Mouse (Mus musculus) MEL (cell line): Measurements from ENCODE around the gene Il22ra1. TPM values are rescaled to one million over a fixed set of nuclear protein-coding genes. Genes with fewer than 3 reads are reported as not detected.
A peak's percentile ranks its signal among the peaks of the same experiment; 100 is the strongest.

Experiments used
- DNase-seq: peaks from one replicate; pipeline ENCODE4 v3.0.0; 2011; ENCODE audit warnings: low read depth, low spot score
- H3K27ac ChIP-seq: 2 replicates; pipeline ENCODE4 v1.5.1; 2012; ENCODE audit warnings: low read depth, mild to moderate bottlenecking, control low read depth, low read length, moderate library complexity; ENCODE audit not compliant: control insufficient read depth
- H3K27me3 ChIP-seq, 2 experiments: fragments of 150-350 bp in 1 of 2; sonication (generic) in 1 of 2; 2 replicates each; pipeline ENCODE4 v1.6.1; 2012; ENCODE audit warnings: low read length in 2 of 2, mild to moderate bottlenecking in 2 of 2, improper control_type of control experiment in 1 of 2, moderate library complexity in 1 of 2; ENCODE audit not compliant: insufficient read depth in 2 of 2, control insufficient read depth in 1 of 2
- H3K36me3 ChIP-seq, 2 experiments: 2 replicates each; pipeline ENCODE4 v1.6.1; 2012 to 2014; ENCODE audit warnings: low read length in 2 of 2, improper control_type of control experiment in 1 of 2, inconsistent platforms in 1 of 2, mild to moderate bottlenecking in 1 of 2; ENCODE audit not compliant: insufficient read depth in 2 of 2, control insufficient read depth in 1 of 2
- H3K4me1 ChIP-seq, 2 experiments: fragments of 150-350 bp in 1 of 2; sonication (generic) in 1 of 2; 2 replicates each; pipeline ENCODE4 v1.6.1; 2012; ENCODE audit warnings: low read length in 2 of 2, improper control_type of control experiment in 1 of 2, mild to moderate bottlenecking in 1 of 2; ENCODE audit not compliant: insufficient read depth in 2 of 2, control insufficient read depth in 1 of 2
- H3K4me3 ChIP-seq, 2 experiments: fragments of 150-350 bp in 1 of 2; sonication (generic) in 1 of 2; 2 replicates each; pipeline ENCODE4 v1.5.1; 2012; ENCODE audit warnings: low read depth in 2 of 2, low read length in 2 of 2, mild to moderate bottlenecking in 2 of 2, moderate library complexity in 2 of 2, control low read depth in 1 of 2, improper control_type of control experiment in 1 of 2; ENCODE audit not compliant: control insufficient read depth in 1 of 2, insufficient read depth in 1 of 2
- H3K79me2 ChIP-seq: 2 replicates; pipeline ENCODE4 v1.6.1; 2012; ENCODE audit warnings: mild to moderate bottlenecking, low read length, moderate library complexity; ENCODE audit not compliant: control insufficient read depth, poor library complexity, insufficient read depth
- H3K9ac ChIP-seq: 2 replicates; pipeline ENCODE4 v1.6.1; 2012; ENCODE audit warnings: low read depth, mild to moderate bottlenecking, control low read depth, low read length, moderate library complexity; ENCODE audit not compliant: control insufficient read depth, poor library complexity, severe bottlenecking
- H3K9me3 ChIP-seq: fragments of 150-350 bp; sonication (generic); replicated peaks from 2 replicates; pipeline ENCODE4 v1.6.1; 2012; ENCODE audit warnings: mild to moderate bottlenecking, low read length, improper control_type of control experiment, moderate library complexity; ENCODE audit not compliant: insufficient read depth
- CTCF ChIP-seq, 3 experiments: IDR thresholded peaks in 2 of 3; conservative IDR thresholded peaks in 1 of 3; 2 replicates each; pipeline ENCODE4 v1.5.1; 2011 to 2012; ENCODE audit warnings: low read length in 3 of 3, low read depth in 2 of 3, mild to moderate bottlenecking in 2 of 3, improper control_type of control experiment in 1 of 3, inconsistent platforms in 1 of 3, mixed read lengths in 1 of 3, moderate library complexity in 1 of 3; ENCODE audit not compliant: control insufficient read depth in 1 of 3, insufficient read depth in 1 of 3, poor library complexity in 1 of 3, severe bottlenecking in 1 of 3
- ETS1 ChIP-seq: IDR thresholded peaks from 2 replicates; pipeline ENCODE4 v1.6.1; 2012; ENCODE audit warnings: low read depth, mild to moderate bottlenecking, inconsistent platforms, low read length, improper control_type of control experiment, moderate library complexity
- HCFC1 ChIP-seq: IDR thresholded peaks from 2 replicates; pipeline ENCODE4 v1.6.1; 2012; ENCODE audit warnings: low read depth, mild to moderate bottlenecking, inconsistent platforms, low read length, improper control_type of control experiment, moderate library complexity
- JUND ChIP-seq: IDR thresholded peaks from 2 replicates; pipeline ENCODE4 v1.6.1; 2011; ENCODE audit warnings: low read depth, mild to moderate bottlenecking, improper control_type of control experiment, low read length
- KAT2A ChIP-seq: conservative IDR thresholded peaks from 2 replicates; pipeline ENCODE4 v1.6.1; 2012; ENCODE audit warnings: low read depth, low read length, improper control_type of control experiment, inconsistent platforms
- MAFK ChIP-seq: IDR thresholded peaks from 2 replicates; pipeline ENCODE4 v1.6.1; 2011; ENCODE audit warnings: low read depth, mild to moderate bottlenecking, low read length, improper control_type of control experiment, borderline replicate concordance
- MAX ChIP-seq: IDR thresholded peaks from 2 replicates; pipeline ENCODE4 v1.6.1; 2011; ENCODE audit warnings: low read length, improper control_type of control experiment
- MAZ ChIP-seq: IDR thresholded peaks from 2 replicates; pipeline ENCODE4 v1.6.1; 2012; ENCODE audit warnings: low read depth, mild to moderate bottlenecking, inconsistent platforms, low read length, improper control_type of control experiment
- MXI1 ChIP-seq: IDR thresholded peaks from 2 replicates; pipeline ENCODE4 v1.6.1; 2011; ENCODE audit warnings: mild to moderate bottlenecking, low read depth, low read length, improper control_type of control experiment
- MYB ChIP-seq: IDR thresholded peaks from 2 replicates; pipeline ENCODE4 v1.6.1; 2011; ENCODE audit warnings: mild to moderate bottlenecking, low read depth, low read length, improper control_type of control experiment
- POLR2A ChIP-seq, 2 experiments: IDR thresholded peaks; 2 replicates each; pipeline ENCODE4 v1.6.1; 2011 to 2012; ENCODE audit warnings: low read length in 2 of 2, mild to moderate bottlenecking in 2 of 2, control low read depth in 1 of 2, improper control_type of control experiment in 1 of 2, low read depth in 1 of 2, moderate library complexity in 1 of 2; ENCODE audit not compliant: control insufficient read depth in 1 of 2, insufficient read depth in 1 of 2, poor library complexity in 1 of 2
- POLR2AphosphoS5 ChIP-seq: IDR thresholded peaks from 2 replicates; pipeline ENCODE4 v1.6.1; 2012; ENCODE audit warnings: low read depth, borderline replicate concordance, mild to moderate bottlenecking, inconsistent platforms, low read length, moderate library complexity, mixed read lengths
- SMC3 ChIP-seq: IDR thresholded peaks from 2 replicates; pipeline ENCODE4 v1.6.1; 2011; ENCODE audit warnings: low read depth, low read length, improper control_type of control experiment
- TAL1 ChIP-seq: IDR thresholded peaks from 2 replicates; pipeline ENCODE4 v1.6.1; 2012; ENCODE audit warnings: mild to moderate bottlenecking, inconsistent platforms, low read length, moderate library complexity, mixed read lengths
- TBP ChIP-seq: IDR thresholded peaks from 2 replicates; pipeline ENCODE4 v1.8.0; 2011; ENCODE audit warnings: low read depth, low read length, improper control_type of control experiment
- TCF12 ChIP-seq: IDR thresholded peaks from 2 replicates; pipeline ENCODE4 v1.6.1; 2014; ENCODE audit warnings: low read depth, mild to moderate bottlenecking, inconsistent platforms, low read length, improper control_type of control experiment, moderate library complexity
- USF1 ChIP-seq: IDR thresholded peaks from 2 replicates; pipeline ENCODE4 v1.6.1; 2014; ENCODE audit warnings: low read depth, mild to moderate bottlenecking, inconsistent platforms, low read length, improper control_type of control experiment, moderate library complexity
- USF2 ChIP-seq, 2 experiments: IDR thresholded peaks; 2 replicates each; pipeline ENCODE4 v1.6.1; 2011 to 2012; ENCODE audit warnings: improper control_type of control experiment in 2 of 2, low read length in 2 of 2, borderline replicate concordance in 1 of 2, inconsistent platforms in 1 of 2, low read depth in 1 of 2, mild to moderate bottlenecking in 1 of 2; ENCODE audit not compliant: insufficient read depth in 1 of 2
- ZNF384 ChIP-seq: IDR thresholded peaks from 2 replicates; pipeline ENCODE4 v1.6.1; 2012; ENCODE audit warnings: low read depth, mild to moderate bottlenecking, inconsistent platforms, low read length, improper control_type of control experiment
- polyA plus RNA-seq, 2 experiments: library from polyadenylated mRNA; stranded (reverse) in 1 of 2; unstranded in 1 of 2; fragments of >175 nt in 1 of 2; fragments of >200 nt in 1 of 2; gene quantifications; 2 replicates each; pipeline versions ENCODE4 v1.2.1 to v1.2.4; 2012; ENCODE audit warnings: low replicate concordance in 2 of 2, low read depth in 1 of 2; ENCODE audit not compliant: insufficient read length in 2 of 2, insufficient read depth in 1 of 2, missing spikeins in 1 of 2
- total RNA-seq: library from RNA; depleted of rRNA; stranded (reverse); fragments of 300-350 nt; gene quantifications from 2 replicates; pipeline ENCODE4 v1.2.3, GENCODE M21; 2012

The Il22ra1 gene
- total and polyA plus RNA-seq, 3 experiments = 0.03 TPM; not detected in 2

DNA sequence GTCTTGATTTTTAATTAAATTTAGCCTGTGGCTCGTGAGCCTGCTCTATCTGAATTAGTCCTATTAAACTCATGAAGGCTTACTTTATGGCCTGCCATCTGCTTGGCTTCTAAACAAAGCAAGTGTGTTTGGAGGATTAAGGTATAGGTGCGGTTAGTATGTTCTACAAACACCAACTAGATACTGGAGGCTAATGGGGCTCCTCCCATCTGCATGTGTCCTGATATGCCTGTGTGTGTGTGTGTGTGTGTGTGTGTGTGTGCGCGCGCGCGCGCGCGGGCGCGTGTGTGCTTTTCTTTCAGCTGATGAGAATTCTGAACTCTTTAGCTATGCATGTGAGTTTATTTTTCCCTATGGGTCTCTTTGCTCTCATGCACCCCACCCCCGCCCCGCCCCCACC is 11.7 kb downstream of the Il22ra1 start:
- no peak overlapping the region for H3K27ac ChIP-seq
- no peak for TF ChIP-seq KAT2A
- TF ChIP-seq CTCF (IDR thresholded peaks at IDR 0.05 in 2 of 3, conservative IDR thresholded peaks at IDR 0.05 in 1 of 3; ENCODE audit: control insufficient read depth in 1 of 3, insufficient read depth in 1 of 3, low read depth in 2 of 3, low read length in 3 of 3, poor library complexity in 1 of 3, severe bottlenecking in 1 of 3) = no peak
- TF ChIP-seq TCF12 = no peak
- no peak for TF ChIP-seq USF1
- TF ChIP-seq USF2 (IDR thresholded peaks at IDR 0.05; ENCODE audit: borderline replicate concordance in 1 of 2, insufficient read depth in 1 of 2, low read depth in 1 of 2, low read length in 2 of 2) = no peak
- no peak for TF ChIP-seq TAL1
- H3K36me3 ChIP-seq = no peaks in the 10 kb centered on the region
- H3K4me1 ChIP-seq = no peaks in the 10 kb centered on the region
- no peaks in the 10 kb centered on the region for H3K79me2 ChIP-seq
- no peak overlapping the region for H3K4me3 ChIP-seq
- no peak overlapping the region for H3K9ac ChIP-seq
- DNase-seq = peak; percentile 25
- H3K9me3 ChIP-seq = no peaks in the 10 kb centered on the region
- H3K27me3 ChIP-seq = peaks cover 2 to 6% of the 10 kb centered on the region in 2 experiments; a peak in 2 of 4 replicates

DNA sequence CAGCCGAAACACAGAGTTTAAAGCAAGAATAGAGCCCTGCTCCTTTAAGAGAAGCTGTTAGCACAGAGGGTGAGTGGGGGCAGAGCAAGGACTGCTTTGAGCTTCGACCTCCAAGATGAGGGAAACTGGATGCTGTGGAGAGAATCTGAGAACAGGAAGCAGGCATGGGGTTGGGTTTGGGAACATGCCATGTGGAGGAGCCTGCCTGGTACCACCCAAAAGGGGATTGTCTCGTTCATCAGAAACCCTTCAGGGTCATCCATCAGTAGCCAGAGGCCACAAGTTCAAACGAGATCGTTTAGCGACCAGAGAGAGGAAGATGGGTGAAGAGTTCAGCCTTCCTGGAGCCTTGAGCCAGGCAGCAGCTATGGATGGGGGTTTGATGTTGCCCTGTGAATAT is 15.5 kb downstream of the Il22ra1 start:
- H3K4me1 ChIP-seq = no peaks in the 10 kb centered on the region
- TF ChIP-seq POLR2AphosphoS5 (no peak), MXI1 (no peak), POLR2A (IDR thresholded peaks at IDR 0.05; ENCODE audit: control insufficient read depth in 1 of 2, insufficient read depth in 1 of 2, low read depth in 1 of 2, low read length in 2 of 2, poor library complexity in 1 of 2) (no peak), USF1 (no peak), MAX (no peak), MYB (no peak), MAZ (no peak), TBP (no peak), HCFC1 (no peak), SMC3 (no peak), TAL1 (no peak), USF2 (IDR thresholded peaks at IDR 0.05; ENCODE audit: borderline replicate concordance in 1 of 2, insufficient read depth in 1 of 2, low read depth in 1 of 2, low read length in 2 of 2) (no peak), TCF12 (no peak), ETS1 (no peak), ZNF384 (no peak), JUND (no peak), MAFK (no peak)
- DNase-seq = no peak
- no peak overlapping the region for H3K9ac ChIP-seq
- H3K9me3 ChIP-seq = no peaks in the 10 kb centered on the region
- no peaks in the 10 kb centered on the region for H3K79me2 ChIP-seq
- no peak overlapping the region for H3K27ac ChIP-seq
- H3K4me3 ChIP-seq = no peak overlapping the region
- peaks cover 2 to 6% of the 10 kb centered on the region in 2 experiments; a peak in 2 of 4 replicates for H3K27me3 ChIP-seq
- no peaks in the 10 kb centered on the region for H3K36me3 ChIP-seq
